Mouse (Mus musculus) embryonic facial prominence, embryonic 12.5 days (tissue): Measurements from ENCODE around the gene Polr1d. TPM values are rescaled to one million over a fixed set of nuclear protein-coding genes. Genes with fewer than 3 reads are reported as not detected.

ENCODE experiments used
- ATAC-seq: fragments of 200-750 bp; cut with Nextera tagmentation; 2 replicates; pipeline ENCODE4 v1.8.0; 2017; ENCODE audit not compliant: insufficient number of reproducible peaks, insufficient read depth, low FRiP score, low TSS enrichment
- H3K27ac ChIP-seq: fragments of 300-500 bp; sonication (generic); 2 replicates; pipeline ENCODE4 v1.5.1; 2016; ENCODE audit warnings: mild to moderate bottlenecking
- H3K27me3 ChIP-seq: fragments of 300-500 bp; sonication (generic); 2 replicates; pipeline ENCODE4 v1.6.1; 2016; ENCODE audit warnings: mild to moderate bottlenecking, moderate library complexity
- H3K36me3 ChIP-seq: fragments of 300-500 bp; sonication (generic); 2 replicates; pipeline ENCODE4 v1.6.1; 2016; ENCODE audit warnings: mild to moderate bottlenecking
- H3K4me1 ChIP-seq: fragments of 300-500 bp; sonication (generic); 2 replicates; pipeline ENCODE4 v1.6.1; 2016
- H3K4me2 ChIP-seq: fragments of 300-500 bp; sonication (generic); replicated peaks from 2 replicates; pipeline ENCODE4 v1.6.1; 2016; ENCODE audit warnings: mild to moderate bottlenecking, moderate library complexity
- H3K4me3 ChIP-seq: fragments of 300-500 bp; sonication (generic); 2 replicates; pipeline ENCODE4 v1.5.1; 2016; ENCODE audit warnings: mild to moderate bottlenecking
- H3K9ac ChIP-seq: fragments of 300-500 bp; sonication (generic); 2 replicates; pipeline ENCODE4 v1.6.1; 2016; ENCODE audit warnings: mild to moderate bottlenecking, moderate library complexity
- H3K9me3 ChIP-seq: fragments of 300-500 bp; sonication (generic); 2 replicates; pipeline ENCODE4 v1.6.1; 2016; ENCODE audit warnings: mild to moderate bottlenecking, moderate library complexity
- WGBS: fragments of 180-500 bp; shearing (Covaris S2); methylation state at CpG from one replicate; pipeline ENCODE4 v1.1.7; 2016; 5-methylcytosine and 5-hydroxymethylcytosine counted together
- polyA plus RNA-seq: library from polyadenylated mRNA; unstranded; fragments of >200 nt; fragmentation: Nextera tagmentation; extraction: Ambion mirVana; gene quantifications from 2 replicates; pipeline ENCODE4 v1.2.1, GENCODE M21; 2016

Gene Polr1d
- polyA plus RNA-seq, 1 experiment from 2014 or later, result 111 TPM

GRCm38 (mm10) chr5:147096586-147096985 lies 19.7 kb downstream of the Polr1d start:
- peaks cover 21% of the 10 kb centered on the region for H3K36me3 ChIP-seq
- 100% methylated on average over 4 of the region's 4 CpGs for WGBS
- ATAC-seq, result no peak

GRCm38 (mm10) chr5:147098667-147099066 lies 21.8 kb downstream of the Polr1d start:
- WGBS, result 84% methylated on average over 7 of the region's 7 CpGs
- Histone ChIP-seq H3K4me3 (no peak overlapping the region), H3K27ac (no peak overlapping the region), H3K4me2 (no peak overlapping the region), H3K27me3 (no peaks in the 10 kb centered on the region), H3K9me3 (no peaks in the 10 kb centered on the region), H3K9ac (no peak overlapping the region), H3K4me1 (no peaks in the 10 kb centered on the region), H3K36me3 (peaks cover 29% of the 10 kb centered on the region)
- no peak for ATAC-seq

More at GRCm38 (mm10) chr5:147096586-147096985, 19.7 kb downstream of the Polr1d start:
- Histone ChIP-seq H3K9ac (no peak overlapping the region), H3K27me3 (no peaks in the 10 kb centered on the region), H3K4me1 (no peaks in the 10 kb centered on the region), H3K4me2 (no peak overlapping the region), H3K4me3 (no peak overlapping the region), H3K9me3 (no peaks in the 10 kb centered on the region), H3K27ac (no peak overlapping the region)

GRCm38 (mm10) chr5:147100180-147100579 lies 23.3 kb downstream of the Polr1d start:
- H3K4me3 ChIP-seq, result no peak overlapping the region
- no peak overlapping the region for H3K27ac ChIP-seq
- H3K4me1 ChIP-seq, result peaks cover 4% of the 10 kb centered on the region; the same call in 1 of the 2 replicates
- no peak overlapping the region for H3K4me2 ChIP-seq
- WGBS, result 57% methylated on average over 2 of the region's 2 CpGs
- no peak for ATAC-seq
- H3K9ac ChIP-seq, result no peak overlapping the region
- no peaks in the 10 kb centered on the region for H3K27me3 ChIP-seq
- H3K36me3 ChIP-seq, result peaks cover 39% of the 10 kb centered on the region
- H3K9me3 ChIP-seq, result no peaks in the 10 kb centered on the region

- H3K9ac ChIP-seq, result no peak overlapping the region
- ATAC-seq, result no peak
Measured at GRCm38 (mm10) chr5:147102295-147102694, 25.4 kb downstream of the Polr1d start.

GRCm38 (mm10) chr5:147107276-147107675 lies 30.4 kb downstream of the Polr1d start:
- Histone ChIP-seq H3K36me3 (peaks cover 61% of the 10 kb centered on the region), H3K4me2 (no peak overlapping the region), H3K27me3 (no peaks in the 10 kb centered on the region), H3K27ac (no peak overlapping the region), H3K9ac (no peak overlapping the region), H3K4me3 (no peak overlapping the region), H3K9me3 (peaks cover 4% of the 10 kb centered on the region; the same call in 1 of the 2 replicates), H3K4me1 (peaks cover 4% of the 10 kb centered on the region; the same call in 1 of the 2 replicates)
- WGBS, result 95% methylated on average over 3 of the region's 3 CpGs
- ATAC-seq, result no peak

More at GRCm38 (mm10) chr5:147102295-147102694, 25.4 kb downstream of the Polr1d start:
- Histone ChIP-seq H3K9me3 (no peaks in the 10 kb centered on the region), H3K4me2 (no peak overlapping the region), H3K27ac (no peak overlapping the region), H3K27me3 (no peaks in the 10 kb centered on the region), H3K4me3 (no peak overlapping the region), H3K36me3 (peaks cover 53% of the 10 kb centered on the region), H3K4me1 (peaks cover 4% of the 10 kb centered on the region; the same call in 1 of the 2 replicates)
- WGBS, result 79% methylated on average over 6 of the region's 6 CpGs

GRCm38 (mm10) chr5:147108861-147109591 lies 32.2 kb downstream of the Polr1d start:
- peaks cover 61% of the 10 kb centered on the region for H3K36me3 ChIP-seq
- no peak overlapping the region for H3K27ac ChIP-seq
- no peak for ATAC-seq
- no peak overlapping the region for H3K4me3 ChIP-seq
- H3K9ac ChIP-seq, result no peak overlapping the region
- H3K4me2 ChIP-seq, result no peak overlapping the region
- H3K4me1 ChIP-seq, result peaks cover 1% of the 10 kb centered on the region; the same call in 1 of the 2 replicates
- WGBS, result 88% methylated on average over 13 of the region's 13 CpGs
- H3K27me3 ChIP-seq, result no peaks in the 10 kb centered on the region
- H3K9me3 ChIP-seq, result peaks cover 4% of the 10 kb centered on the region; the same call in 1 of the 2 replicates

- H3K27ac ChIP-seq, result no peak overlapping the region
- no peak overlapping the region for H3K4me3 ChIP-seq
- H3K36me3 ChIP-seq, result peaks cover 19% of the 10 kb centered on the region
- no peak for ATAC-seq
- H3K4me2 ChIP-seq, result no peak overlapping the region
- no peak overlapping the region for H3K9ac ChIP-seq
- H3K4me1 ChIP-seq, result no peaks in the 10 kb centered on the region
- WGBS, result 76% methylated on average over 7 of the region's 7 CpGs
- peaks cover 7% of the 10 kb centered on the region; the same call in 1 of the 2 replicates for H3K9me3 ChIP-seq
- no peaks in the 10 kb centered on the region for H3K27me3 ChIP-seq
Measured at GRCm38 (mm10) chr5:147114738-147115137, 37.9 kb downstream of the Polr1d start.

- H3K9ac ChIP-seq, result no peak overlapping the region
- H3K27me3 ChIP-seq, result no peaks in the 10 kb centered on the region
- H3K36me3 ChIP-seq, result peaks cover 19% of the 10 kb centered on the region
- no peak for ATAC-seq
- peaks cover 7% of the 10 kb centered on the region; the same call in 1 of the 2 replicates for H3K9me3 ChIP-seq
- no peak overlapping the region for H3K4me2 ChIP-seq
- no peak overlapping the region for H3K27ac ChIP-seq
- WGBS, result 90% methylated on average over 4 of the region's 4 CpGs
- H3K4me3 ChIP-seq, result no peak overlapping the region
- no peaks in the 10 kb centered on the region for H3K4me1 ChIP-seq
Measured at GRCm38 (mm10) chr5:147115631-147116030, 38.8 kb downstream of the Polr1d start.

GRCm38 (mm10) chr5:147117027-147117426 lies 40.2 kb downstream of the Polr1d start:
- 24% methylated on average over 6 of the region's 6 CpGs for WGBS
- no peaks in the 10 kb centered on the region for H3K4me1 ChIP-seq

GRCm38 (mm10) chr5:147121146-147121545 lies 44.3 kb downstream of the Polr1d start:
- no peak for ATAC-seq
- Histone ChIP-seq H3K36me3 (no peaks in the 10 kb centered on the region), H3K9me3 (peaks cover 4% of the 10 kb centered on the region; the same call in 1 of the 2 replicates), H3K4me2 (no peak overlapping the region), H3K27me3 (0 out of 2 replicates have a peak, but pooled peaks cover 3% of the 10 kb centered on the region), H3K27ac (no peak overlapping the region), H3K4me1 (no peaks in the 10 kb centered on the region), H3K4me3 (no peak overlapping the region), H3K9ac (no peak overlapping the region)
- WGBS, result 88% methylated on average over 4 of the region's 4 CpGs

More at GRCm38 (mm10) chr5:147117027-147117426, 40.2 kb downstream of the Polr1d start:
- Histone ChIP-seq H3K9ac (no peak overlapping the region), H3K36me3 (peaks cover 10% of the 10 kb centered on the region), H3K27ac (no peak overlapping the region), H3K9me3 (peaks cover 7% of the 10 kb centered on the region; the same call in 1 of the 2 replicates), H3K4me3 (no peak overlapping the region), H3K27me3 (0 out of 2 replicates have a peak, but pooled peaks cover under 1% of the 10 kb centered on the region), H3K4me2 (no peak overlapping the region)
- no peak for ATAC-seq

- Histone ChIP-seq H3K4me2 (no peak overlapping the region), H3K4me3 (no peak overlapping the region), H3K36me3 (no peaks in the 10 kb centered on the region), H3K27ac (no peak overlapping the region), H3K27me3 (0 out of 2 replicates have a peak, but pooled peaks cover 3% of the 10 kb centered on the region), H3K9me3 (peaks cover 4% of the 10 kb centered on the region; the same call in 1 of the 2 replicates), H3K4me1 (no peaks in the 10 kb centered on the region), H3K9ac (no peak overlapping the region)
- WGBS, result 59% methylated on average over 9 of the region's 9 CpGs
- ATAC-seq, result no peak
Measured at GRCm38 (mm10) chr5:147124794-147125193, 47.9 kb downstream of the Polr1d start.
